Mouse (Mus musculus) spleen, adult 2 months (tissue): Measurements from ENCODE around the gene Map3k12.

Experiments
- CTCF ChIP-seq: fragments of 200-500 bp; IDR thresholded peaks from 2 replicates; pipeline ENCODE4 v1.5.1; 2011; ENCODE audit warnings: mild to moderate bottlenecking, inconsistent platforms; ENCODE audit not compliant: insufficient read depth, insufficient read length, insufficient replicate concordance; ENCODE audit errors: extremely low read depth
- POLR2A ChIP-seq: fragments of 200-500 bp; IDR thresholded peaks from 2 replicates; pipeline ENCODE4 v1.6.1; 2011; ENCODE audit warnings: low read depth, low read length, inconsistent platforms

DNA sequence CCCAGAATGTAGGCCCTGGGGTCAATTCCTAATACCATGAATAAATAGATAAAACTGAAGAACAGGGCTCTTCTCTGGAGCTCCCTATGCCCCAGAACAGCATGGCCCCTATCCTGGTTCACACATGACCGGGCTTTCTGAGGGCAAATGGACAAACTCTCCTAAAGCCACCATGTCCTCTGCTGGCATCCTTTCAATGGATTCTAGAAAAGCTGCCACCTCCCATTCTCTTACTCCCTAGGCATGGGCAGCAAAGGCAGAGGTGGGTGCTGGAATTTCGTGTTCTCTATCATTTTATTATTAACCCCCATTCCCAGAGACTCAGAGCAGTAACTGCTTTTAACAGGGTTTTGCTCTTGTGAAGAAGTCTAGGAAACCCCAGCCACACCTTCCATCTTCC, 1.6 kb downstream of the Map3k12 start:
- TF ChIP-seq CTCF = no peak
- TF ChIP-seq POLR2A = no peak
